Mouse (Mus musculus) intestine, embryonic 16.5 days (tissue): ENCODE measurements around the gene Fgfr2. TPM values are rescaled to one million over a fixed set of nuclear protein-coding genes. Genes with fewer than 3 reads are reported as not detected.

Experiments used
- ATAC-seq: fragments of 200-750 bp; cut with Nextera tagmentation; 2 replicates; pipeline ENCODE4 v1.8.0; 2017; ENCODE audit warnings: moderate TSS enrichment, moderate library complexity
- H3K27ac ChIP-seq: fragments of 300-500 bp; sonication (generic); 2 replicates; pipeline ENCODE4 v1.5.1; 2014; ENCODE audit warnings: mild to moderate bottlenecking, low read length
- H3K27me3 ChIP-seq: fragments of 300-500 bp; sonication (generic); replicated peaks from 2 replicates; pipeline ENCODE4 v1.6.1; 2014; ENCODE audit warnings: low read length, control low read depth, mixed read lengths; ENCODE audit not compliant: control insufficient read depth, insufficient read depth
- H3K36me3 ChIP-seq: fragments of 300-500 bp; sonication (generic); 2 replicates; pipeline ENCODE4 v1.6.1; 2014; ENCODE audit warnings: low read length, control low read depth; ENCODE audit not compliant: control insufficient read depth, insufficient read depth
- H3K4me1 ChIP-seq: fragments of 300-500 bp; sonication (generic); 2 replicates; pipeline ENCODE4 v1.6.1; 2014; ENCODE audit warnings: low read length, control low read depth, mixed read lengths; ENCODE audit not compliant: control insufficient read depth, insufficient read depth
- H3K4me2 ChIP-seq: fragments of 300-500 bp; sonication (generic); 2 replicates; pipeline ENCODE4 v1.6.1; 2014; ENCODE audit warnings: low read depth, low read length, control low read depth
- H3K4me3 ChIP-seq: fragments of 300-500 bp; sonication (generic); 2 replicates; pipeline ENCODE4 v1.5.1; 2014; ENCODE audit warnings: mild to moderate bottlenecking, low read length
- H3K9ac ChIP-seq: fragments of 300-500 bp; sonication (generic); 2 replicates; pipeline ENCODE4 v1.6.1; 2014; ENCODE audit warnings: low read depth, low read length
- H3K9me3 ChIP-seq: fragments of 300-500 bp; sonication (generic); 2 replicates; pipeline ENCODE4 v1.6.1; 2016; ENCODE audit warnings: low read length, control low read depth; ENCODE audit not compliant: control insufficient read depth
- WGBS: fragments of 180-500 bp; shearing (Covaris S2); extraction: QIAGEN DNeasy Blood & Tissue Kit; methylation state at CpG from one replicate; pipeline ENCODE4 v1.1.7; 2014; 5-methylcytosine and 5-hydroxymethylcytosine counted together
- polyA plus RNA-seq: library from polyadenylated mRNA; unstranded; fragments of >200 nt; fragmentation: Nextera tagmentation; extraction: Ambion mirVana; gene quantifications from 2 replicates; pipeline ENCODE4 v1.2.1, GENCODE M21; 2015

The Fgfr2 gene
- polyA plus RNA-seq, 1 experiment from 2014 or later, result 47.3 TPM

- H3K27me3 ChIP-seq, result no peaks in the 10 kb centered on the region
- H3K4me1 ChIP-seq, result peaks cover 48% of the 10 kb centered on the region
- WGBS, result 66% methylated on average over 5 of the region's 5 CpGs
- no peak overlapping the region for H3K4me3 ChIP-seq
- ATAC-seq, result no peak
- no peak overlapping the region for H3K27ac ChIP-seq
- no peaks in the 10 kb centered on the region for H3K9me3 ChIP-seq
- H3K9ac ChIP-seq, result no peak overlapping the region
- H3K4me2 ChIP-seq, result no peak overlapping the region
- H3K36me3 ChIP-seq, result 0 out of 2 replicates have a peak, but pooled peaks cover 6% of the 10 kb centered on the region
Observed at GRCm38 (mm10) chr7:132758875-132759274, 364.3 kb downstream of the Fgfr2 start.

GRCm38 (mm10) chr7:132756325-132756724, 366.8 kb downstream of the Fgfr2 start:
- Histone ChIP-seq H3K4me1 (peaks cover 39% of the 10 kb centered on the region), H3K9me3 (no peaks in the 10 kb centered on the region), H3K27me3 (no peaks in the 10 kb centered on the region), H3K4me3 (no peak overlapping the region), H3K9ac (peak overlapping the region; percentile 11; the same call in 1 of the 2 replicates), H3K36me3 (0 out of 2 replicates have a peak, but pooled peaks cover 6% of the 10 kb centered on the region), H3K27ac (peak overlapping the region; percentile 94), H3K4me2 (peak overlapping the region; percentile 29; the same call in 1 of the 2 replicates)
- ATAC-seq, result peak; percentile 96
- WGBS, result 71% methylated on average over 5 of the region's 5 CpGs

- 58% methylated on average over 3 of the region's 3 CpGs for WGBS
- Histone ChIP-seq H3K4me1 (peaks cover 35% of the 10 kb centered on the region), H3K4me2 (no peak overlapping the region), H3K9me3 (no peaks in the 10 kb centered on the region), H3K4me3 (no peak overlapping the region), H3K9ac (no peak overlapping the region), H3K27ac (peak overlapping the region; percentile 26), H3K27me3 (no peaks in the 10 kb centered on the region), H3K36me3 (peaks cover 14% of the 10 kb centered on the region)
- ATAC-seq, result no peak
Observed at GRCm38 (mm10) chr7:132754389-132754750, 368.8 kb downstream of the Fgfr2 start.

- H3K27ac ChIP-seq, result peak overlapping the region; percentile 26; the same call in 1 of the 2 replicates
- no peak overlapping the region for H3K4me3 ChIP-seq
- no peaks in the 10 kb centered on the region for H3K9me3 ChIP-seq
- H3K4me1 ChIP-seq, result peaks cover 35% of the 10 kb centered on the region
- no peak overlapping the region for H3K9ac ChIP-seq
- no peak overlapping the region for H3K4me2 ChIP-seq
- peaks cover 14% of the 10 kb centered on the region for H3K36me3 ChIP-seq
- WGBS, result 55% methylated on average over 4 of the region's 4 CpGs
- ATAC-seq, result no peak
- no peaks in the 10 kb centered on the region for H3K27me3 ChIP-seq
Observed at GRCm38 (mm10) chr7:132753518-132754388, 369.4 kb downstream of the Fgfr2 start.

- WGBS, result 33% methylated on average over 2 of the region's 2 CpGs
- Histone ChIP-seq H3K27ac (no peak overlapping the region), H3K9ac (no peak overlapping the region), H3K4me3 (no peak overlapping the region), H3K4me1 (peaks cover 39% of the 10 kb centered on the region), H3K36me3 (peaks cover 7% of the 10 kb centered on the region), H3K4me2 (no peak overlapping the region), H3K27me3 (no peaks in the 10 kb centered on the region), H3K9me3 (no peaks in the 10 kb centered on the region)
- ATAC-seq, result no peak
Observed at GRCm38 (mm10) chr7:132751716-132752115, 371.4 kb downstream of the Fgfr2 start.

GRCm38 (mm10) chr7:132749504-132749903, 373.6 kb downstream of the Fgfr2 start:
- WGBS, result 86% methylated on average over 11 of the region's 11 CpGs
- H3K4me2 ChIP-seq, result no peak overlapping the region
- H3K9me3 ChIP-seq, result no peaks in the 10 kb centered on the region
- no peak for ATAC-seq
- H3K27me3 ChIP-seq, result no peaks in the 10 kb centered on the region
- H3K4me1 ChIP-seq, result peaks cover 24% of the 10 kb centered on the region
- H3K36me3 ChIP-seq, result peaks cover 7% of the 10 kb centered on the region
- H3K4me3 ChIP-seq, result no peak overlapping the region
- H3K27ac ChIP-seq, result no peak overlapping the region
- no peak overlapping the region for H3K9ac ChIP-seq

GRCm38 (mm10) chr7:132748076-132748769, 374.9 kb downstream of the Fgfr2 start:
- Histone ChIP-seq H3K9ac (no peak overlapping the region), H3K4me1 (peaks cover 13% of the 10 kb centered on the region; the same call in 1 of the 2 replicates), H3K27ac (peak overlapping the region; percentile 54; the same call in 1 of the 2 replicates), H3K36me3 (peaks cover 7% of the 10 kb centered on the region), H3K27me3 (no peaks in the 10 kb centered on the region), H3K4me2 (no peak overlapping the region), H3K9me3 (no peaks in the 10 kb centered on the region), H3K4me3 (no peak overlapping the region)
- WGBS, result 75% methylated on average over 3 of the region's 3 CpGs
- ATAC-seq, result peak; percentile 35; the same call in 1 of the 2 replicates

- no peak overlapping the region for H3K9ac ChIP-seq
- WGBS, result 85% methylated on average over 6 of the region's 6 CpGs
- H3K4me1 ChIP-seq, result peaks cover 10% of the 10 kb centered on the region; the same call in 1 of the 2 replicates
- no peak for ATAC-seq
- no peak overlapping the region for H3K27ac ChIP-seq
- no peak overlapping the region for H3K4me2 ChIP-seq
- H3K9me3 ChIP-seq, result no peaks in the 10 kb centered on the region
- peaks cover 7% of the 10 kb centered on the region for H3K36me3 ChIP-seq
- H3K27me3 ChIP-seq, result no peaks in the 10 kb centered on the region
- H3K4me3 ChIP-seq, result no peak overlapping the region
Observed at GRCm38 (mm10) chr7:132747096-132747495, 376.1 kb downstream of the Fgfr2 start.

- ATAC-seq, result no peak
- 79% methylated on average over 5 of the region's 5 CpGs for WGBS
- no peaks in the 10 kb centered on the region for H3K9me3 ChIP-seq
- H3K9ac ChIP-seq, result no peak overlapping the region
- no peak overlapping the region for H3K27ac ChIP-seq
- H3K4me3 ChIP-seq, result no peak overlapping the region
- H3K36me3 ChIP-seq, result no peaks in the 10 kb centered on the region
- peaks cover 9% of the 10 kb centered on the region; the same call in 1 of the 2 replicates for H3K4me1 ChIP-seq
- H3K27me3 ChIP-seq, result no peaks in the 10 kb centered on the region
- H3K4me2 ChIP-seq, result no peak overlapping the region
Observed at GRCm38 (mm10) chr7:132742912-132743311, 380.2 kb downstream of the Fgfr2 start.
